Mouse (Mus musculus) macrophage (primary cell): ENCODE data around the gene Fhl1. TPM values are rescaled to one million over a fixed set of nuclear protein-coding genes. Genes with fewer than 3 reads are reported as not detected.

Experiments used
- H3K27ac ChIP-seq: fragments of 350-480 bp; formaldehyde crosslinking; 2 replicates; pipeline ENCODE4 v1.9.0; 2021
- H3K36me3 ChIP-seq: fragments of 350-480 bp; formaldehyde crosslinking; 2 replicates; pipeline ENCODE4 v1.9.0; 2021; ENCODE audit errors: inconsistent target
- H3K4me3 ChIP-seq: fragments of 350-480 bp; formaldehyde crosslinking; 2 replicates; pipeline ENCODE4 v1.9.0; 2021; ENCODE audit errors: inconsistent target
- H3K79me2 ChIP-seq: fragments of 350-480 bp; formaldehyde crosslinking; 2 replicates; pipeline ENCODE4 v1.9.0; 2021; ENCODE audit errors: inconsistent target
- WGBS: methylation state at CpG from one replicate; pipeline ENCODE4 v1.1.7; 2026; ENCODE audit warnings: inconsistent platforms; ENCODE audit not compliant: missing documents; 5-methylcytosine and 5-hydroxymethylcytosine counted together
- polyA plus RNA-seq: library from polyadenylated mRNA; stranded (reverse); fragments of 250-400 nt; gene quantifications from 3 replicates; pipeline ENCODE4 v1.2.4, GENCODE M21; 2018; ENCODE audit warnings: inconsistent platforms

The Fhl1 gene
- polyA plus RNA-seq, 1 experiment from 2014 or later = 0.17 TPM

DNA sequence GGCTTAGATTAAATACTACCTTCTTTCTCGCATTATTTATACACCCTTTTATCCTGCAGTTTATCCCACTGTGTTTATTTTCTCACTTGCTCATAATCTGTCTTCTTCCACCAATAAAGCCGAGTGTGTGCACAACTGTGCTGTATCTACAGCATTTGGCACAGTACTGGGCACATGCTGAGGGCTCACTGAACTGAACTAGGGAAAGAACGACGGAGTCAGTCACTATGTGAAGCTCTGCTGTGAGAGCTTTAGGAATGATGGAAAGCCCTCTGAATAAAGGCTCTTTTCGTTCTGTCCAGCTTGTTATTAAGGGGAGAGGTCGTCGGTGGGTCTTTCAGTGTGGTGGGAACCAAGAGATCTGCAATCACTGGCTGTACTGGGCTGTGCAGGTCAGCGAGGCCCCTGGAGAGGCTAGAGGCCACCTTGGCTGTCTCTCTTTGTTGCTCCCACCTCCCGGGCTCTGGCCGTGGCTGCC, 720 bp upstream of the Fhl1 start:
- Histone ChIP-seq H3K4me3 (no peak overlapping the region), H3K27ac (no peak overlapping the region)
- 29% methylated on average over 10 of the region's 10 CpGs for WGBS

GRCm38 (mm10) chrX:56732401-56732800, 814 bp downstream of the Fhl1 start:
- Histone ChIP-seq H3K79me2 (no peaks in the 10 kb centered on the region), H3K36me3 (no peaks in the 10 kb centered on the region), H3K4me3 (no peak overlapping the region), H3K27ac (no peak overlapping the region)
- 44% methylated on average over 2 of the region's 3 CpGs for WGBS

More for the DNA sequence above, 720 bp upstream of the Fhl1 start:
- no peaks in the 10 kb centered on the region for H3K79me2 ChIP-seq
- no peaks in the 10 kb centered on the region for H3K36me3 ChIP-seq

DNA sequence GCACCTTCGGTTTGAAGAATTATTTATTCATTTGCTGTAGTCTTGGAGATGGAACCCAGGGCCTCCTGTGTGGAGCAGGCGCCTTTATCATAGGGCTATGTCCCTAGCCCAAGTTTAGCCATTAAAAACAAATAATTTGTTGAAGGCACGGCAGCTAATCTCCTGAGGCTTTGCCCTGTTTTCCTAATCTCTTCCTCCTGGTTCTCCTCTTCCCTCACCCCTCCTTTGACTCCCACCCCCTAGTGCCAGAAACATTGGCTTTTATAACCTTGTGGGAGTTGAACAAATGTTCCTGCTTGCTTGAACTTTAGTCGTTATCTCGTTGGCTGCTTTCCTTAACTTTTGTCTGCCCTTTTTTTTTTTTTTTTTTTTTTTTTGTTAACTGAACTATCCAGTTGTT, 2.8 kb downstream of the Fhl1 start:
- H3K27ac ChIP-seq = no peak overlapping the region
- no peak overlapping the region for H3K4me3 ChIP-seq
- no peaks in the 10 kb centered on the region for H3K79me2 ChIP-seq
- WGBS = 86% methylated on average over 4 of the region's 5 CpGs
- no peaks in the 10 kb centered on the region for H3K36me3 ChIP-seq

DNA sequence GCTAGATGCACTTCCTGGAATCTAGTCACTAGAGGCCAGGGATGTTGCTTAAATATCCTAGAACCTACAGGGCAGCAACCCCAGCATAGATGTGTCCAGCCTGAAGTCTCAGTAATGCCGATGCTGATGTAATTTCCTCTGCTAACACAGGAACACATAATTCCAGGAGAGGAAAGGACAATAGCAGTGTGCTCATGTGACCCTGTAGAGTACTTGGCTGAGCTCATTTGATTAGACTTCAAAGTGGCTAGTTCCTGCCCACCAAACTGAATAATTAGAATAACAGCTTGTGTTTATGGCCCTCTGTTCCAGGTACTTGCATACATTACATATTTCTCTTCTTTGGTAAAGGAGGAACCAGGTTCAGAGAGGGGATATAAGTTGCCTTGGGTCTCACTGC, 4.6 kb downstream of the Fhl1 start:
- 100% methylated on average over 1 of the region's 1 CpGs for WGBS
- no peak overlapping the region for H3K4me3 ChIP-seq
- H3K36me3 ChIP-seq = no peaks in the 10 kb centered on the region
- no peak overlapping the region for H3K27ac ChIP-seq
- H3K79me2 ChIP-seq = no peaks in the 10 kb centered on the region

DNA sequence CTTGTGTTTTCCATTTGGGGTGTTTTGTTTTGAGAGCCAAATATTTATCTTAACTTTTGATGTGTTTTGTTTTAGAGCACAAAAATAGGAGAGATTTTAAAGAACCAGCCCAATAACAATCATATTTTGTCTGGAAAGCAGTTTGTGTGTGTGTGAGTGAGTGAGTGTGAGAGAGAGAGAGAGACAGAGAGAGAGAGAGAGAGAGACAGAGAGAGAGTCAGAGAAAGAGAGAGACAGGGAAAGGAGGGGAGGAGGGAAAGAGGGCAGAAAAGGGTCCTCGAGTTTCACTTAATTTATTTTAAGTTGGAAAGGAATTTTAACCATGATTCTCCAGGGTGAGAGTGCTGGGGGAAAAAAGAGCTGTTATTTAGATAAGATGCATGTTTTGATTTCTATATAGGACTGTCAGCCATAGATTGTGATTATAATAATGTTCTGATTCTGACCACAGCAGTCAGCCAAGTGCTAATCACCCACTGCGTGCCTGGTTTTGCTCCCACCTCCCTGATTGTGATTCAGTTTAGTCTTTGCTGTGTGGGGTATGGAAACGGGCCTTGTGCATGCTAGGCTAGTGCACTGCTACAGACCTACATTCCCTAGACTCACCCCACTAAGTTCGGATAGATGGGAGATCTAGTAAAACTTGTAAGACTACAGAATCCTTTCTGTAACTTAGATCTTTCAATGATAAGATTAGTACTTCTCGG, 6.4 kb downstream of the Fhl1 start:
- WGBS = 91% methylated on average over 5 of the region's 5 CpGs
- Histone ChIP-seq H3K27ac (no peak overlapping the region), H3K36me3 (no peaks in the 10 kb centered on the region), H3K79me2 (no peaks in the 10 kb centered on the region), H3K4me3 (no peak overlapping the region)

- H3K4me3 ChIP-seq = no peak overlapping the region
- no peaks in the 10 kb centered on the region for H3K79me2 ChIP-seq
- H3K36me3 ChIP-seq = no peaks in the 10 kb centered on the region
- no peak overlapping the region for H3K27ac ChIP-seq
- 27% methylated on average over 2 of the region's 3 CpGs for WGBS
Measured at GRCm38 (mm10) chrX:56741428-56741827, 9.8 kb downstream of the Fhl1 start.

GRCm38 (mm10) chrX:56751536-56751935, 19.9 kb downstream of the Fhl1 start:
- H3K27ac ChIP-seq = no peak overlapping the region
- no peak overlapping the region for H3K4me3 ChIP-seq
- 52% methylated on average over 4 of the region's 4 CpGs for WGBS
- no peaks in the 10 kb centered on the region for H3K79me2 ChIP-seq
- H3K36me3 ChIP-seq = no peaks in the 10 kb centered on the region

DNA sequence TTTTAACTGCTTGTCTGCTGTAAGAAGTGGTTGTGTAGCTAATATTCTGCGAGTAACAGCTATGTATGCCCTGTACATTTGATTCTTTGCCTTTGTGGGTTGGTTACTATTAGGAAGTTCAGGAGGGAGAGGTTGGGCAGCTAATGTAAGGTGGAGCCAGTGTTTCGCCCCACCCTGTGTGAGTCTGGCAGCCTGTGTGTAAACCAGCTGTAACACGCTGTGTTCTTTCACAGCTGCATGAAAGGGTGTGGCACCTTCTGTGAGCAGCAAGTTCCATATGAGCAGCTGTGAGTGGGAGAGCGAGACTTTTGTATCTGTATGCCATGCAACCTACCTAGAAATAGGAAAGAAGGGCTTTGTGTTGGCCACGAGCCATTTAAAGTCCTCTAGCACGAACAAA, 20.6 kb downstream of the Fhl1 start:
- H3K4me3 ChIP-seq = no peak overlapping the region
- H3K36me3 ChIP-seq = no peaks in the 10 kb centered on the region
- no peak overlapping the region for H3K27ac ChIP-seq
- 84% methylated on average over 6 of the region's 6 CpGs for WGBS
- H3K79me2 ChIP-seq = no peaks in the 10 kb centered on the region

DNA sequence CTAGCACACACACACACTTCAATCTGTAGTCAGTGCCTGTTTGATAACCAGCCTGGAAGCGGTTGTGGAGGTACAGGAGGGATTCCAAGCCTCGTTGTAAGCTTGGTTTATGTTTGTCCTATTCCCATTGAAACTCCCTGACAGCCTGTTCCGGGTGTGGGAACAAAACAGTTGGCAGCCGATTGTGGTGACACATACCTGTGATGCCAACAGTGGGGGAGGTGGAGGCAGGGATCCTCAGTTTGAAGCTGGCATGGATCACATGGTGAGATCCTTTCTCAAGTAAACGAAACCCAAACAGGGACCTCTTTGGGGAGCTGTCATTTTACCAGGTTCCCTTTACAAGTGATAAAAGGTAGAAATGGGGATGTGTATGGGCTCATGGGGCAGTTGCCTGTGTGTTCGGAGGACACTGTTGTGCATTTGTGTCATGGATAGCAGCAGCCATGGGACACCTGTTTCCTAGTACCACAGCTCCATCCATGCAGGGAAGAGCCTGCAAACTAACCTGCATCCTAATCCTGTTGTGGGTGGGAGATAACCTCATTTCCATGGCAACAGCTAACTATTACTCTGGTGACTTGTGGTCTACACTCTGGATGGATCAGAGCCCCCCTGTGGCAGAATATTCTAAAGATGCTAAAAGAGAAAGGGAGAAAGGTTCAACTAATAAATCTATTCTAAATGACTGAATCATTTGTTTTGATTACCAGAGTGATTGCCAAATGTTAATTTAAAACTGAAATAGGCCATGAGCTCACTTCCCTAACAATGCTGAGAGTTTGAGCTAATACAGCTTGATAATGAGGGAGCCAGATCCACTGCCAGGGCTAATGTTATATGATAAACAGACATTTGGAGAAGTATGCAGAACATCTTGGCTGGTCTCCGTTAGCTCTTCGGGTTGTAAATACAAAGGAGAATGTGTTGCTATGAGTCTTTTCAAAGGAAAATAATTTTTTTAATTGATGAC, 22.0 kb downstream of the Fhl1 start:
- no peaks in the 10 kb centered on the region for H3K36me3 ChIP-seq
- H3K79me2 ChIP-seq = no peaks in the 10 kb centered on the region
- no peak overlapping the region for H3K4me3 ChIP-seq
- no peak overlapping the region for H3K27ac ChIP-seq
- WGBS = 90% methylated on average over 8 of the region's 8 CpGs

DNA sequence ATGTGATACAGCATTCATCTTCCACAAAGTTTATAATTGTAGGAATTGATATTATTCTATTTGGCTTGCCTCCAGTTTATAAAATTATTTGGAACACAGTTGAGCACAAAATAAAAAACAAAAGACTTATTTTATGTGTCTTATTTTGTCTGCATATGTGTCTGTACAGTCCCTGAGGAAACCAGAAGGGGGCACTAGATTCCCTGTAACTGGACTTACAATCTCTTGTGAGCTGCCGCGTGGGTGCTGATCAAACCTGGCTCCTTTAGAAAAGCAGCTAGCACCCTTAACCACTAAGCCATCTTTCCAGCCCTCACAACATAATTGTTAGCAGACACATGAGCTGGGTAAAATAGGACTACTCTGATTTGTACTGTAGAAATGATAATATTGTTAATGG, 24.1 kb downstream of the Fhl1 start:
- Histone ChIP-seq H3K27ac (no peak overlapping the region), H3K4me3 (no peak overlapping the region), H3K36me3 (no peaks in the 10 kb centered on the region), H3K79me2 (no peaks in the 10 kb centered on the region)
- 21% methylated on average over 2 of the region's 2 CpGs for WGBS

DNA sequence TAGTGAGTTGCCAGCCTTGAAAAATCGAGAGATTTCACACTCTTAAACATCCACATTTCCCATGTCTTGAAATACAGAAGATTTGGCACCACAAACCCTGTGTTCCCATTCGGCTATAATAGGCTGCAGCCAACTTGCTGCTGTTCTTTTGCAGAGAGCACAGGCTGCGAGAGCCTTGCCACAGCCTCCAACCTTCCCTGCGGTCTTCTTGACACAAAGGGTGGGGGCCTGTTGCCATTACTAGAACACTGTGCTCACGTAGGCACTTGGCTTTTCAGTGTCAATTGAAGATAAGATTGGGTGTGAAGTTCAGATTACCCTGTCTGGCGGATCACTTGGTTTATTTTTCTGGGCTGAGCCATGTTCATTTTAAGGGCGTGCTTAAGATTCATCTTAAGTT, 24.8 kb downstream of the Fhl1 start:
- Histone ChIP-seq H3K79me2 (no peaks in the 10 kb centered on the region), H3K27ac (no peak overlapping the region), H3K4me3 (no peak overlapping the region), H3K36me3 (no peaks in the 10 kb centered on the region)
- WGBS = 93% methylated on average over 7 of the region's 7 CpGs

DNA sequence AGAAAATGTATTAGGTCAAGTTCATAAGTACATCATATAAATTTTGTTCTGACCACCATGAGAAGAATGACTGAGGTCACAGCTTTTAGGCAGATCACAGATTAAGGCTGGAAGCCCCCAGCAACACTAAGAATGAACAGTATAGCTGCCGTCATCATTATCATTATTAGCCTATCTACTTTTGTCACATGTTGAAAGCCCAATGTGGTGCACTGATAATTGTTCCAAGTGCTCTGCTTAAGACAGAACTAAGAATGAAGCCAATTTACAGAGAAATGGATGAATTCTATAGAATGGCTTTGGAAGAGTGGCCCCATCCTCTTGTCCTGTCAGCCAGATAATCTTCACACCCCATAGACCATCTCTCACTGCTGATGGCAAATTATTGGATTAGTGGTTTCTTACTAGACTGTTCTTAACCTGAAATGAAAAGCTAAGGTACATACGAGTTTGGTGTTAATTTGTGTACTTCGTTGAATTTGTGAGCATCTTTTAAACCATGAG, 28.7 kb downstream of the Fhl1 start:
- Histone ChIP-seq H3K79me2 (no peaks in the 10 kb centered on the region), H3K36me3 (no peaks in the 10 kb centered on the region), H3K27ac (no peak overlapping the region), H3K4me3 (no peak overlapping the region)
- WGBS = 84% methylated on average over 3 of the region's 3 CpGs

- no peak overlapping the region for H3K4me3 ChIP-seq
- no peaks in the 10 kb centered on the region for H3K36me3 ChIP-seq
- no peaks in the 10 kb centered on the region for H3K79me2 ChIP-seq
- H3K27ac ChIP-seq = no peak overlapping the region
Measured at GRCm38 (mm10) chrX:56769838-56770237, 38.3 kb downstream of the Fhl1 start.

GRCm38 (mm10) chrX:56771751-56772150, 40.2 kb downstream of the Fhl1 start:
- no peaks in the 10 kb centered on the region for H3K36me3 ChIP-seq
- H3K27ac ChIP-seq = no peak overlapping the region
- no peaks in the 10 kb centered on the region for H3K79me2 ChIP-seq
- no peak overlapping the region for H3K4me3 ChIP-seq
- WGBS = 60% methylated on average over 1 of the region's 1 CpGs

- 97% methylated on average over 4 of the region's 4 CpGs for WGBS
- H3K27ac ChIP-seq = no peak overlapping the region
- H3K36me3 ChIP-seq = no peaks in the 10 kb centered on the region
- no peaks in the 10 kb centered on the region for H3K79me2 ChIP-seq
- H3K4me3 ChIP-seq = no peak overlapping the region
Measured at GRCm38 (mm10) chrX:56773329-56773728, 41.7 kb downstream of the Fhl1 start.
